Mouse (Mus musculus) right cerebral cortex, postnatal 25 days (tissue): ENCODE measurements around the gene Ppp4r3a.
A peak's percentile ranks its signal among the peaks of the same experiment; 100 is the strongest.
"Not testable (repeated sequence)": the region's sequence is repeated elsewhere in the genome, so short reads cannot be mapped to it uniquely, and the experiment has no call there.

Source experiments
- DNase-seq: peaks from one replicate; pipeline ENCODE4 v3.0.0; 2022

Gene Ppp4r3a

DNA sequence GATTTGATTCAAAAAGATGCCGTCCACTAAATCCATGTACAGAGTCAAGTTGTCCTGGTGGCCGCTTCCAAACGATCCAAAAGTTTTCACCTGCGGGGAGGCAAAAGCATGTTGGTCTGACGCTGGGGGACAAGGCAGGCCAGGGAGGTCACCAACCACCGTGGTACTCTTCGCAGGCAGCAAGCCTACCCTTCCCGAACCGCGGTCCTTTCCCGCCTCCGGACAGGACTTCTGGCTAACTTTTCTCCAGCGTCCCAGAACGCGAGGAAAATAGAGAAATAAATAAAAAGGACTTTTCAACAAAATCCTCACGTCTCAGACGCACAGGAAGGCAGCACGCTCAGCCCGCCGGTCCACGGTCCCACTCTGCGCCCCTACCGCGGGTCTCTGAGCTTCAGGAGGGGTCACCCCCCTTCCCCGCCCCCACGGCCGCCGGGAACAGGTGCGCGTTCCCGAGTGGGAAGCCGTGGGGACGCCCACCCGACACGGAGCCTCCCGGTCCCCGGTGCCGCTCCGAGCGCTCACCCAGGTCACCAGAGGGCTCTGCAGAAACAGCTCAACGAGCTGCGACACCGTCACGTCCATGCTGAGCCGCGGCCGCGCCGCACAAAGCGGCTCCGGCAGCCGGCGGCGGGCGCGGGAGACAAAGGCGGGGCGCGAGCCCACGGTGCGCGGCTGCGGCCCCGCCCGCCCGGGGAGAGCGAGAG is 55.1 kb downstream of the Ppp4r3a start:
- no peak for DNase-seq

DNA sequence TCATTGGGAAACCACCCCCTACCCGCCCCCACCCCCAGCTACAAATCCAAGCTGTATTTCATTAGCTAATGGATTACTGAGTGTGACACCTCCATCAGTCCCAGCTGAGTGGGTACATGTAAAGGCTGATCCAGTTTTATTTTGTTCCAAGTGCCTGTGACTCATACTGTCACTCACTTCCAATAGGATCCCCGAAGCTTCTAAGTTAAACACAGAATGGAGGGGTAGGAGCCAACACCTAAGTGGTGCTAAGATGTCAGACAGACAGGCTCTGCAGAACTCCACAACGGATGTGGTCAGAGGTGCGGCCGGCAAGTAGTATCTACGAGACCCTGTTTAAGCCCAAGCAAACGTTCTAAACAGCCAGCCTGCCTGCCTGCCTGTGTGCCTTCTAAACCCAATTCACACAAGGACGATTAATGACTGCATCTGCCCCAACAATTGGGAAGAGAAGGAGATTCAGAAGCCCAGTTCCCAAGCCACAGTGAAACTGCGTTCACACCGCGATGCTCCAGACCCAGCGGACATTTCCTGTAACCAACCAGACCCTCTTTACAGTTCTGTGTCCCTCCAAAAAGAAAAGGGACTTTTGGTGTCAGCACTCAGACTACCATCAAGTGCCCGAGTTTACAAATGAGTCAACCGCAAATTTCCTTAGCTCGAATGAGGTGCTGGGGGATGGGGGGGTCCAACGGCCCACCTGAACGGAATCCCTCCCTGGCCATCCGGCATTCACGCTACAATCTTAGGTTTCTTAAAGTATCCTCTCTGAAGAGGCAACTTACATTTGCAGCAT is 55.9 kb downstream of the Ppp4r3a start:
- DNase-seq = no peak

DNA sequence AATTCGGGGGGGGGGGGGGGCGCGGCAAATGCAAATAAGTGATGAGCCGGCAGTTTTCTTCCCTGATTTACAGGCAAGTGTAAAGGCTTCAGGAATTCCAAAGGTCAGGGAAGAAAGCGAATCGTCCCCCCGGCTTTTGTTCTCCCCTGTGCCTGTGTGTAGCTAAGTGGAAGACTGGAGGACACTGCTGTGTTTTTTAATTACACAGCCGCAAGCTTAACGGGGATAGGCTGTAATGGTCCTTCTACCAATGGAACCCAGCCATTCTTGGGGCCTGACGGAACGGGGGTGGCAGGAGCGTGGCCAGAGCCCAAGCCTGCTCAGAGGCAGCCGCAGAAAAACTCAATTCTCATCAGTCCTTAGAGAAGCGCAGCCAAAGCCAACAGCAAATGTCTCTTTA is 56.6 kb downstream of the Ppp4r3a start:
- DNase-seq = peak; percentile 54

DNA sequence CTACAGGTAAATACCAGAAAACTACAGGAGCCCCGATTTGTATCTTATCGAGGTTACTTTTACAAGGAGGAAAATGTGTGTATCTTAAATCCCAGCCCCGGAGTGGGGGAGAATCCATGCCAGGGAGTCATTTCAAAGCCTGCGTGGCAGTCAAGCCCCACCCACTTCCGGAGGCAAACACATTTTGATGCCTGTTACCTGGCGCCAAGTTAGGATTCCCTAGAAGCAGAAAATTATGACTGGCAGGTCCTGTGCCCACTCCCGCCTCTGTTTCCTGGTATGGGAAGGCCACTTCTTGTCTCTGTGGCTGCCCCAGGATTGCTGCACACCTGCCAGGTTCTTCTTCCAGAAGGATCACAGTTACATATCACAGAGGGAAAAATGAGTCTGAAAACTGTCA is 57.0 kb downstream of the Ppp4r3a start:
- no peak for DNase-seq

DNA sequence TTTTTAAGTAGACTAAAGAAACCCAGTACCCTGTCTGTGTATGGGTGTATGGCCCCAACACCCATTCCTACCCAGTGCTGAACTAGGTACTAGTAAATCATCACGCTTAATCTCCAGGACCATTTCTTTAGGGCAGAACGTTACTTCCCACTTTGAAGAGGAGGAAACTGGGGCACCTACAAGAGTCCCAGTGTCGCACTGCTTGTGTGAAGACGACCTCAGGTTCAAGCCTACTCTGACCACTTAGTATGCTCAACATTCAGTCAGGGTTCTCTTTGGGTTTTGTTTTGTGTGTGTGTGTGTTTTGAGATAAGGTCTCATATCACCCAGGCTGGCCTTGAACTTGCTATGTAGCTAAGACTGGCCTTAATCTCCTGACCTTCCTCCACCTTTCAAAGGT is 57.5 kb downstream of the Ppp4r3a start:
- DNase-seq = no peak

DNA sequence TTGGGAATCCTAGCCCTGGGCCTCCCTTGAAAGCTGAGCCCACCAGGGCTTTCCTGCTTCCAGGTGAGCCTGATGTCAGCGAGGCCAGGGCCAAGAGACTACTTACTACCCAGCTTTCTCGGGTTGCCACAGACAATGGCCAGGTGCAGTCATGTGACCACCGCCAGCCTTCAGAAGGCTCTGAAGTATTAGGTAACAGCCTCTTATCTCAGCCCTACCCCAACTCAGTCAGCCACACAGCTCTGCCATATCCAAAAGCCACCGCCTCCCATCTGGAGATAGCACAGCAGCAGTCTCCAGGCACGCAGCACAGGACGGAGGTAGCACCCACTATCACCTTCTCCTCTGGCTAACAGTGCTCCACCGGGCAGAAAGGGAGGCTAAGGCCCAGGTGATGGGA is 58.1 kb downstream of the Ppp4r3a start:
- DNase-seq = no peak

DNA sequence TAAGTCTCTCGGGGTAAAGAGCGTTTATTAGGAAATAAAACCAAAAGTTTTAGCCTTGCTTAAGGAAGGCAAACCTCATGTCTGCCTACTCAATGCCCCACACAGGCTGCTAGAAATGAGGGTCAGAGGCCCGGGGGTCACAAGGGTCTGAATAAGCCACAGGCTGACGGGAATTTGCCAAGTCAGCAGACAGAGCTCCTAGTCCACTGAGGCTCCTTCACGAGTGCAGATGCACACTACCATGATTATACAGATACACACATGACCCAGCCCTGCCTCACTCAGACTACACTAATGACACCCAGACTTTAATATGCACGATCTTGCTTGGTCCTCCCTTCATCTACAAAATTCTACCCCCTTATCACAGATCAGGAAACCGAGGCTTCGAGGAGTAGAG is 58.7 kb downstream of the Ppp4r3a start:
- DNase-seq = no peak

DNA sequence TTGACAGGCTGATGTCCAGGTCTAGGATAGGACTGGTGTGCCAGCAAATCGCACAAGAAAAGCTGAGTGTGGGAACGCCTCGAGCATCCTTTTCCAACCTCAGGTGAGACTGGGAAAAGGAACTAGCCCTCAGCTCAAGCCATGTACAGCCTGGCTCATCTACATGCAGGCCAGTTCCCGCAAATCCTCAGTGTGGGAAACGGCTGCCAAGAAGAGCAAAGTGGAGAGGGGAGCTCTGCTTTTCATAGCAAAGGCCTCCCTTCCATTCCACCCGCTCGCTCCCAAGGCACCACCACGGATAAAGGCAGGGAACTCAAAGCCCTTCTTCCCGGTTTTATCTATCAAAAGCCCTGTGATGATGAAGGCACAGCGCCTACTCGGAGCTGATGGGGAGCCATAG is 60.4 kb downstream of the Ppp4r3a start:
- no peak for DNase-seq

DNA sequence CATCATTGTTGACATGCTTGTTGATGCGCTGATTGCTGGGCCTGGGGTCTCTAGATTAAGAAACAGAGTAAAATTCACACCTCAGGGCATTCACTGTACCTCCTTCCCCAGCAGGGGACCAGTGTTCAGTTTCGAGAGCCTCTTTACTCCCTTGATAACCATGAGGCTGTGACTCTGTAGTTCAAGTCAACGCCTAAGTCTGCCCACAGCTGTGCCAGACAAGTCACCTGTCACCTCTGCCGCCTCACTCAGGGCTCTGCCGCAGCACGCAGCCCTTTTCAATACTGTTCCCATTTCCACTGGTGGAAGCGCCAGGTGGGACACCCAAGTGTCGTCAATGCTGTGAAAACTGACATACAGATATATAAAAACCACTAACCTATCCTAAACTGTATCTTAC is 61.1 kb downstream of the Ppp4r3a start:
- no peak for DNase-seq

DNA sequence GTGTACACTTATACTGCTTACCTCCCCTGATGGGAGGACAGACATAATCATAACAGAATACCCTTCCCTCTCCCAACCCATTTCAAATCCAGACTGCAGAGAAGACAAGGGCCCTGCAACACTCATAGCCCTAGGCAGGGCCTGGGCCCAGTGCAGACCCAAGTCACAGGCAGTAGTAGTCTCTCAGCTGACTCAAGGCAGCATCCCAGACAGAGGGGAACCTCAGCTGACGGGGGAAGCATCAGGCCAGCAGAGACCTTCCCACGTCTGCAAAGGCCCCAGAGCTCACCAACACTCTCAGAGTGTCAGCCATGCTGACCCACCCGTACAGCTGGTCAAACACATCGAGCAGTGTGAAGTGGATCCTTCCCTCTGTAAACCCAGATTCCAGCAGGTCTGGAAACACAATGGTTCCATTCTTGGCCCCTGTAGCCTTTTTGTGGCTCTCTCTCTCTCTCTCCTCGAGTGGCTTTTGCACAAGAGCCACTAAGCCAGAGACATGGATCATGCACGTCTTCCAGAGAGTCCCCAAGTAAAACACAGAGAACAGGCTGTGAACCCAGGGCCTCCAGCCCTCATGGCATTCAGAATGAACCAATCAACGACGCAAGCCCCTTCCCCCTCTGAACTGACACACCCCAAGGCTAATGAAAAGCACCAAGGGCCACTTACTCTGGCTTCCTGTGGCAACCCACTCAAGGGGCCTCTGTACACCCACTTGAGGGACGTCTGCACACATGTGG is 61.8 kb downstream of the Ppp4r3a start:
- no peak for DNase-seq

DNA sequence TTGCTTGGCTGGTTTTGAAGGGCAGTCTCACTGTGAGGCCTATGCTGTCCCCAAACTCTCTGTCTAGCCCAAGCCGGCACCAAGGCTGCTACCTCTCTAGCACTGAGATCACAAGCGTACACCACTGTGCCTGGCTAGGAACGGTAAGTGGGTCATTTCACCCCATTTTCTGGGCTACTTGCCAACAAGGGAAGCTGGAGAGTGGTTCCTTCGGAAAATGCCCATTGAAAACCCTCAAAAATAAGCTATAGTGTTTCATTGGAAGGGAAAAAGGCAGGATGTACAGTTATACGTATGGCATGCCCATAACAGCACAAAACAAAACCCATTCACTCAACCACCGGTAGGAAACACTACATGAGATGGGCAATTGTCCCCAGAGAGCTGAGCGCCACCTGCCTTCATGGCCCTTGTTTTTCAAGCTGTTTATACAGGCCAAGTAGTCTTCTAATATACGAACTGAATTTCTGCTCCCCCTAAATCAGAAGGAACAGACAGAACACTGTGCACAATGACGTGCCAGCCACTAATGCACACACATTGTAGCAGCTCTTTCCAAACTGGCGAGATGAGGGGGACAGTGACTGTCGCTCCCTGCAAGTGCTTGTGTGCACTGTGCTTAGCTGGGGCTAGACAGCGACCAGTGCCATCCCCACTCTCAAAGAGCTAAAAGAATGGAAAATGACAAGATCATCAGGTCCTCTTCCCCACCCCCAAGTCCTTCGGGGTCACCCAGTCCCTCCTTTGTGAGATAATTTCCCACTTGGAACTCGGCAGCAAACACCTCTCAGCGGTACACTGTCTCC is 63.1 kb downstream of the Ppp4r3a start:
- no peak for DNase-seq

DNA sequence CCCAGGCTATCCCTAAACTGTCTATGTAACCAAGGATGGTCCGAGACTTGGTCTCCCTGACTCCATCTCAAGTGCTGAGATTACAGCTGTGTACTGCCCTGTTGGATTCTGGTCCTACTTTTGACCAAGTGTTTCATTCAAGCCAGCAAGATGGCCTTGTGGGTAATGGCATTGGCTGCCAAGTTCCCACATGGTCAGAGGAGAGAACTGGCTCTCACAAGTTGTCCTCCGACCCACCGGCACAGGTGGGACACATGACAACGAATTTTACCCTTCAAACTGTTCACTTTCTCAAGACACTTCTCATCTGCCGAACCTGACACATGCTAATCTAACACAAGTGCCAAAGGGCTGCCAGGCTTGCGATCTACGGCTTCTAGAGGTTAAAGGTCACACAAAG is 64.1 kb downstream of the Ppp4r3a start:
- no peak for DNase-seq

DNA sequence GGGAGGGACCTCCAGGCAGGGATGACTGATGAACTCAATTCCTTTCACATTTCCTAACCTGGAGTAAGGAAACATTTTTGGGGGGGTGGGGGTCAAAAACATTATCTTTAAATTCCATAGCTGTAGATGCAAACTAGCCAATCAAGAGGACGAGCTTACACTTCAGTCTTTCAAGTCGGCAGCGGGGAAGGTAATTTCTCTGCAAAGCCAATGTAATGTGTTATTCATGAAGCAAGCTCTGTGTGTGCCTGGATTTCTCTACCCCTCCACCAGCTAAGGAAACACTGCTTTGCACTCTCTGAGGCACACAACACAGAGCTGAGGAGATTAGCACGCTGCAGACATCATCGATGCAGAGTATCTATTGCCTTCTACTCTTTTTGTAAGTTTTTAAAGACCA is 64.5 kb downstream of the Ppp4r3a start:
- no peak for DNase-seq

DNA sequence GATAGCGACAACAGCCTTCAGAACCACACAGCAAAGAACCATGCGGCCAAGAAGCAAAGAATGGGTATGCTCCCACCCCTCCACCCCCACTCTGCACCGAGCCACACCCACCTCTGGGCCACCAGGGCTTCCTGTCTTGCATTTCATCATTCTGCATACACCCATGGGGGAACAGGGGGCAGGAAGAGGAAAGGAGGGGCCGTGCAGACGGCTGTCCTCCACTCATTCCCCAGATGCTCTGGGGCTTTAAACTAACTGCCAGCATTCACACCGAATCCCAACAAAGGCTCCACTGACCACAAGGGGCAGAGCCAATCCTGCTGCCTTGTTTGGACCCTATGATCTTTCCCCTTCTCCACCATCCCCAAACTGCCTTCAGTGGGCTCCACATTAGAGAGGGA is 65.5 kb downstream of the Ppp4r3a start:
- DNase-seq = no peak

DNA sequence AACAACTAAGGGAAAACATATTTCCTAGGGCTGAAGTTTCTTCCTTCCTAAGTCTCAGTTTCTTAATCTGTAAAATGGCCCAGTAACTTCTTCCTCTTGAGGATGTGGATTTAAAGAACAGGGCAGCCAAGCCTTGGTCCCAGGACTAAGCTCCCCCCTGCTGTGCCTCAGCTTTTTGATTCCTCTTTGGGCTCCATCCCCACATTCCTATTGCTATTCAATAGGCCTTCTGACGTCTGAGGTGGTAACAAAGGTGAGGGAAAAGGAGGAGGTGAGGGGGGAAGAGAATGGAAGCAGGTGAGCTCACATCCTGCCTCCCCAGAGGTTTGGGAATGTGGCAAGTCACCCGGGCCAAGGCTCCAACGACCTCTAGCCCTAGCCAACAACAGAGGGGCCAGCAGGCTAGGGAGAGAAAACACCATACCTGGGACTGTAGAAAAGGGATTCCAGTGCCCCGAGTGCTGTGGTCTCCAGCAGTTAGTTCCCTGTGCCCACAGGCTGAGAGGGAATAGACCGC is 67.0 kb downstream of the Ppp4r3a start:
- no peak for DNase-seq

DNA sequence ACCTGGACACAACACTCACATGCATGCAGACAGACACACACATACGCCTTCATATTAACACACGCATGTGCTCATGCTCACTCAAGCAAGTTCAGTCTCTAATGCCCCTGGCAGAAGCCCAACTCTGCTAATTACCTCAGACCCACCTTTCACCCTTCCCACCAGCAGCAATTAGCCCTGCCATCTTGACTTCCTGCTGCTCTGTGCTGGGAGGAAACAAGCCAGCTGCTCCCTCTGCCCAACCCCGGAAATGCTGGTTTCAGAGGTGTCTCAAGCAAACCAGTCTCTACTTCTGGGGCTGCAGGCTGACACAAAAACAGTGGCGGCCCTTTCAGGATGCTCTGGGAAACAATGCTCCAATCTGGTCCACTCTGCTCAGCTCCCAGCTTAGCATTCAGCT is 67.6 kb downstream of the Ppp4r3a start:
- no peak for DNase-seq

DNA sequence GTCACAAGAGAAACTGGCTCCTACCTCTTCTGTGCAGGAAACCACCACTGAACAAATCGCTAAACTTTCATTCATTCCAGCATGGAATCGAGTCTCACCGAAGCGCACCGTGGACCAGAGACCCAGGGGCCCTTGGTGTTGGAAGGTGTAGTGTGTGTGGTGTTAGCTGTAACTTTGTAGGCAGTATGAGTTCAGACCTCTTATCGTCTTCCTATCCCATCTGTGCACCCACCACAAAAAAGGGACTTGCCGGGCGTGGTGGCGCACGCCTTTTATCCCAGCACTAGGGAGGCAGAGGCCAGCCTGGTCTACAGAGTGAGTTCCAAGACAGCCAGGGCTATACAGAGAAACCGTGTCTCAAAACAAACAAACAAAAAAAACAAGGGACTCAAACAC is 68.3 kb downstream of the Ppp4r3a start:
- no peak for DNase-seq

DNA sequence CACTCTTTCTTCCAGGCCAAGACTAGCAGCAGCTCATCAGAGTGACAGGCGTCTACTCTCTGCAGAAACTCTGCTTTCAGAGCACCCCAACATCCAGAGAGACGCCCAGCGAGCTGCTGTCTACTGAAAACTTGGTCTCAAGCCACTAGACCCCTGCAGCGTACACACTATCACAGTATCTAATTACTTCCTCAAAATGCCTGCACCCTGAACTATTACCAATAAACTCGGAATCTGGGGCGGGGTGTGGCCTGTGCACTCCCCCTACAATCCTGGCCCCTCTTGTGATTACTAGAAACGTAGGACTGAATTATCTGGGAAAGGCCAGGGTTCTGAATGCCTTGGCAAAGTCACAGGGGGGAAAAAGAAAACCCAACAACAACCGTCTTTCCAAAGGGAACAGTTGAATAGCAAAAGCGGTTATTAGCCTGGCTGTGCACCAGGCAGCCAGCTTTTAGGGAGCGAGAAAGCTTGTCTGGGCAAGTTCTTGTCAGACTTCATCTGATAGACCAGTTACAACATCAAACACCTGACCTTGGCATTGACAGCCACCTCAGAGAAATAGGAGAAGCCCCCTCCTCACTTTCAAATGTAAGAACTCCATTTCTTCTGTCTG is 68.8 kb downstream of the Ppp4r3a start:
- DNase-seq = no peak

DNA sequence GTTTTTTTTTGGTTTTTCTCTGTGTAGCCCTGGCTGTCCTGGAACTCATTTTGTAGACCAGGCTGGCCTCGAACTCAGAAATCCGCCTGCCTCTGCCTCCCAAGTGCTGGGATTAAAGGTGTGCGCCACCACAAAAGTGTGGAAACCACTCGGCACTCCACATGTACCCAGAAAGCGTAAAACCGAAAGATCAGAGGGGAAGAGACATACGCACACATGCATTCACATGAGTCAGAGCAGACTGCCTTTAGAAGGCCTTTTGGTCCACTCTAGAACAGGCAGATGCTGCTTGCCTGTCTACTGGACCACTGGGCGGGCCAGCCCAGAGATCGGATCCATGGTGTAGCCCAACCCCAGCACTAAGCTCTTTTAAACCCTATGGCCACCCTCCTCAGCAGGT is 69.8 kb downstream of the Ppp4r3a start:
- not testable (repeated sequence) for DNase-seq

DNA sequence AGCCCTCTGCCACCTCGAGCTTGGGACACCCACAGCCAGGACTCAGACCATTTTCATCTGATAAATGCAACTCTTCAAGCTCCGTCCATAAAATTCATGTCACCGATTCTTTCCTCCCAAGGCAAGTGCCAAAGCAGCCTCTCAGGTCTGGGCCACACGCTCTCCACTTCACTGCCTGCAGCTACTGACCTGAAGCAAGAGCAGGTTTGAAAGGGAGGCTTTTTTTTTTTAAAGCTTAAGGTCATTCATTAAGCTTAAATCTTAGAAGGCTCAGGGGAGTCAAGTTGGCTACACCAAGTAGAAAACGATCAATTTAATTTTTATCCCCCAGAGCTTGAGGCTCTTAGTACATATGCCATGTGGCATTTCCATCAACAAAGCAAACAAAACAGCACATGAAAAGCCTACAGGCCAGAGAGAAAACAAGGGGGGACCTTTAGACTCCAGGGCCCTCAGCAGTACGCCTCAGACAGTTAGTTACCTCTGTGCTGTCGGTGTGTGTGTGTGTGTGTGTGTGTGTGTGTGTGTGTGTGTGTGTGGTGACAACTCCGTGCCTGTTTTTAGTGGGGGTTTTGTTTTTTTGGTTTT is 70.3 kb downstream of the Ppp4r3a start:
- no peak for DNase-seq

DNA sequence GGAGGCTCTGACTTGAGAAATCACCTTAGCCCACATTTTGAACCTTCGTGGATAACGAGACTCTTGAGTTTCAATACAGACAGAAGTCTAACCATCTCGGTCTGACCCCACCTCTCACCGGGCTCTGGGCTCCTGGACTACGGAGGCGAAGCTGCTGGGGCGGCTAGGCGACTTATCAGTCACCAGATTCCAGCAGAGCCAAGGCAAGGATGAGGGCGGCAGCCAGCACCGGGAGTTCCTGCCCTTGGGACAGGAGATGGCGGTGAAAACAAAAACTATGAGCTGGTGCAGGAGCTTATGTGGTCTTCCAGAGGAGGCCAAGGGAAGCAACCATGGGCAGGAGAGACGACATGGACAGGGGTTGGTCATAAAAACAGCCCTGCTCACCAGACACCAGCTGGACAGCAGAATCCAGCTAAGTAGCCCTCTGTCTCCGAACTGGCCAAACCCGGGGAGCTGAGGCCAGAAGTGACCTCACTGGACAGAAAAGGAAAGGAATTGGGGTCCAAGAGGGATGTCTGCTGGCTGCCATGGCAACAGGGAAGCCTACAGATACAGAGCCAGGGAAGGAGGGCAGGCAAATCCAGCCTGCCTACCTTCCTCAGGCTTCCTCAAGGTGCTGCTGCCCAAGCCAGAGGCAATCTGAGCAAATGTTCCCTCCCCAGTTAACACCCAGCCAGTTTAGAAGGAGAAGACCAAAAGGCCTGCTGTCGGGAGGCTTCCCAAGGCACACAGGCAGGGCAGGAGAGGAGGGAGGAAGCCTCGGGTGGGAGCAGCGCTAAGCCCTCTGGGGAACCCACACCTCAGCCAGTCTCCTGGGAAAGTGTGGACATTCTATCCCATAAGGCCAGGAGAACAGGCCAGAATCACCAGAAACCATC is 71.1 kb downstream of the Ppp4r3a start:
- no peak for DNase-seq
